Mouse (Mus musculus) neural tube, embryonic 14.5 days (tissue): ENCODE results near the gene Eva1b. TPM values are rescaled to one million over a fixed set of nuclear protein-coding genes. Genes with fewer than 3 reads are reported as not detected.
A peak's percentile ranks its signal among the peaks of the same experiment; 100 is the strongest.

ENCODE experiments used
- ATAC-seq: fragments of 200-750 bp; cut with Nextera tagmentation; 2 replicates; pipeline ENCODE4 v1.8.0; 2017; ENCODE audit warnings: low read depth, mild to moderate bottlenecking, moderate TSS enrichment, moderate library complexity
- H3K27ac ChIP-seq: fragments of 300-500 bp; sonication (generic); 2 replicates; pipeline ENCODE4 v1.5.1; 2014; ENCODE audit warnings: low read depth, mild to moderate bottlenecking, control low read depth, low read length, moderate library complexity, mixed read lengths
- H3K27me3 ChIP-seq: fragments of 300-500 bp; sonication (generic); 2 replicates; pipeline ENCODE4 v1.6.1; 2014; ENCODE audit warnings: low read length; ENCODE audit not compliant: control insufficient read depth, insufficient read depth
- H3K36me3 ChIP-seq: fragments of 300-500 bp; sonication (generic); 2 replicates; pipeline ENCODE4 v1.6.1; 2014; ENCODE audit warnings: low read length, mixed read lengths; ENCODE audit not compliant: control insufficient read depth, insufficient read depth
- H3K4me1 ChIP-seq: fragments of 300-500 bp; sonication (generic); 2 replicates; pipeline ENCODE4 v1.6.1; 2014; ENCODE audit warnings: low read length; ENCODE audit not compliant: control insufficient read depth, insufficient read depth
- H3K4me2 ChIP-seq: fragments of 300-500 bp; sonication (generic); 2 replicates; pipeline ENCODE4 v1.6.1; 2014; ENCODE audit warnings: mild to moderate bottlenecking, low read depth, low read length, control low read depth
- H3K4me3 ChIP-seq: fragments of 300-500 bp; sonication (generic); 2 replicates; pipeline ENCODE4 v1.5.1; 2014; ENCODE audit warnings: low read depth, low read length, control low read depth, mixed read lengths
- H3K9ac ChIP-seq: fragments of 300-500 bp; sonication (generic); replicated peaks from 2 replicates; pipeline ENCODE4 v1.6.1; 2014; ENCODE audit warnings: low read depth, mild to moderate bottlenecking, control low read depth, low read length, mixed read lengths
- H3K9me3 ChIP-seq: fragments of 300-500 bp; sonication (generic); 2 replicates; pipeline ENCODE4 v1.6.1; 2016; ENCODE audit warnings: low read length; ENCODE audit not compliant: control insufficient read depth
- WGBS: fragments of 180-500 bp; shearing (Covaris S2); extraction: QIAGEN DNeasy Blood & Tissue Kit; methylation state at CpG from one replicate; pipeline ENCODE4 v1.1.7; 2014; 5-methylcytosine and 5-hydroxymethylcytosine counted together
- polyA plus RNA-seq: library from polyadenylated mRNA; unstranded; fragments of >200 nt; fragmentation: Nextera tagmentation; extraction: Ambion mirVana; gene quantifications from 2 replicates; pipeline ENCODE4 v1.2.1, GENCODE M21; 2014

Gene Eva1b
- polyA plus RNA-seq, 1 experiment from 2014 or later = 5.4 TPM

- Histone ChIP-seq H3K27me3 (no peaks in the 10 kb centered on the region), H3K9ac (no peak overlapping the region), H3K4me1 (peaks cover 6% of the 10 kb centered on the region; the same call in 1 of the 2 replicates), H3K4me3 (no peak overlapping the region), H3K27ac (no peak overlapping the region; the same call in 1 of the 2 replicates), H3K4me2 (no peak overlapping the region), H3K36me3 (no peaks in the 10 kb centered on the region), H3K9me3 (0 out of 2 replicates have a peak, but pooled peaks cover 4% of the 10 kb centered on the region)
- no peak for ATAC-seq
- WGBS = 91% methylated on average over 8 of the region's 8 CpGs
Observed at GRCm38 (mm10) chr4:126117116-126117515, 30.4 kb upstream of the Eva1b start.

DNA sequence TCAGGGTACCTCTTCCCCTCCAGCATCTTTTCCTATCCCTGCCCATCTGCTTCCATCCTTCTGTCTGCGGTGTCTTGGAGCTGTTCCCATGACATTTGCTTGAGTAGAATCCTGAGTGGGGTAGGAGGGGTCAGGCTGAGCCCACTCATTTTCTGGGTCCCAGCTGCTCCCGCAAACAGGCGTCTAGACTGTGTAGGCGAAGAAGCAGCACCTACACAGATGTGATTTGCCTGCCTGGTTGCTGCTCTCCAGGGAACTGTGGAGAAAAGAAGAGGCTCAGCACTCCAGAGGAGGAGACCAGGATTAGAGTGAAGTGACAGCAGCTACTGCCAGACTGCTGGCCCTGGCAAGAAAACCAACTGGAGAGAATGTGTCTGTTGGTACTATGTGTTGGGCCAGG, 28.9 kb upstream of the Eva1b start:
- no peak for ATAC-seq
- H3K27ac ChIP-seq = no peak overlapping the region

DNA sequence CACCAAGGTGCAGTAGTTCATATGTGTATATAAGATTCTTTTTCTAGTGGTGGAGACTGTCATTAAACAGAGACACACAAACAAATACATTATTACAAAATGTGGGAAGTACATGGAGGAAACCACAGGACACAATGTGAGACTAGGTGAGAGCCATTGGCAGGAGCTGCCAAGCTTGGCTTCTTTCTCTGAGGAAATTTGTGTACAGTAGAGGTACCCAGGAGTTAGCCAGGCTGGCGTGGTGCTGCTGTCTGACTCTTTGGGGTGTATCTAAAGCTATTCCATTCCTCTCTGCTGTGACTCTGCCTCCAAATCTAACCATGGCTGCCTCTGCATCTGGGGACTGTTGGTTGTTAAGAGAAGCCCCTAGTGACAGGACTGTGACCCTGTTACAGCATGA, 28.5 kb upstream of the Eva1b start:
- Histone ChIP-seq H3K27me3 (no peaks in the 10 kb centered on the region), H3K4me1 (peaks cover 1% of the 10 kb centered on the region; the same call in 1 of the 2 replicates), H3K4me2 (no peak overlapping the region), H3K9me3 (0 out of 2 replicates have a peak, but pooled peaks cover 4% of the 10 kb centered on the region), H3K4me3 (no peak overlapping the region), H3K9ac (no peak overlapping the region), H3K36me3 (no peaks in the 10 kb centered on the region), H3K27ac (no peak overlapping the region)
- WGBS = 84% methylated on average over 1 of the region's 1 CpGs
- no peak for ATAC-seq

More for the DNA sequence above, 28.9 kb upstream of the Eva1b start:
- peaks cover 4% of the 10 kb centered on the region; the same call in 1 of the 2 replicates for H3K4me1 ChIP-seq
- no peaks in the 10 kb centered on the region for H3K27me3 ChIP-seq
- 57% methylated on average over 4 of the region's 4 CpGs for WGBS
- H3K4me2 ChIP-seq = no peak overlapping the region
- no peak overlapping the region for H3K9ac ChIP-seq
- no peaks in the 10 kb centered on the region for H3K36me3 ChIP-seq
- H3K4me3 ChIP-seq = no peak overlapping the region
- 0 out of 2 replicates have a peak, but pooled peaks cover 4% of the 10 kb centered on the region for H3K9me3 ChIP-seq

GRCm38 (mm10) chr4:126120052-126120451, 27.5 kb upstream of the Eva1b start:
- H3K9ac ChIP-seq = no peak overlapping the region
- H3K4me1 ChIP-seq = no peaks in the 10 kb centered on the region
- H3K4me2 ChIP-seq = no peak overlapping the region
- WGBS = 84% methylated on average over 5 of the region's 5 CpGs
- no peak overlapping the region for H3K27ac ChIP-seq
- no peaks in the 10 kb centered on the region for H3K27me3 ChIP-seq
- peaks cover 1% of the 10 kb centered on the region for H3K36me3 ChIP-seq
- ATAC-seq = no peak
- 0 out of 2 replicates have a peak, but pooled peaks cover 4% of the 10 kb centered on the region for H3K9me3 ChIP-seq
- H3K4me3 ChIP-seq = no peak overlapping the region

DNA sequence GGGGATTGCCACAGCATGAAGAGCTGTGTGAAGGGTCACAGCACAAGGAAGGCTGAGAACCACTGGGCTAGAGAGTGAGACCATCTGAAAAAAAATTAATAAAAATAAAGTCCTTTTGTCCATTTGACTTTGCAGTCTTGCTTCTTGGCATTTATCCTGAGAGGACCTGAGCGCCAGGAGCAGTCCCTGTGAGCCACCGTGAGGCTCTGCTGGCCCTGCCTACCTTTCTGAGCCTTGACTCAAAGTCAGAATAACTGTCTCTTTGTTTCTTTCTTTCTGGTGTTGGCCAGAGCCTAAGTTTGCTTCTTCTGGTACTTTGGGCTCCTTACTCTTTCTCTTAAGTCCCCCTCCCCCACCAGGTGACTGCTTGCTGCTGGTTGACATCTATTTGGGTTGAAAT, 27.0 kb upstream of the Eva1b start:
- no peak for ATAC-seq

DNA sequence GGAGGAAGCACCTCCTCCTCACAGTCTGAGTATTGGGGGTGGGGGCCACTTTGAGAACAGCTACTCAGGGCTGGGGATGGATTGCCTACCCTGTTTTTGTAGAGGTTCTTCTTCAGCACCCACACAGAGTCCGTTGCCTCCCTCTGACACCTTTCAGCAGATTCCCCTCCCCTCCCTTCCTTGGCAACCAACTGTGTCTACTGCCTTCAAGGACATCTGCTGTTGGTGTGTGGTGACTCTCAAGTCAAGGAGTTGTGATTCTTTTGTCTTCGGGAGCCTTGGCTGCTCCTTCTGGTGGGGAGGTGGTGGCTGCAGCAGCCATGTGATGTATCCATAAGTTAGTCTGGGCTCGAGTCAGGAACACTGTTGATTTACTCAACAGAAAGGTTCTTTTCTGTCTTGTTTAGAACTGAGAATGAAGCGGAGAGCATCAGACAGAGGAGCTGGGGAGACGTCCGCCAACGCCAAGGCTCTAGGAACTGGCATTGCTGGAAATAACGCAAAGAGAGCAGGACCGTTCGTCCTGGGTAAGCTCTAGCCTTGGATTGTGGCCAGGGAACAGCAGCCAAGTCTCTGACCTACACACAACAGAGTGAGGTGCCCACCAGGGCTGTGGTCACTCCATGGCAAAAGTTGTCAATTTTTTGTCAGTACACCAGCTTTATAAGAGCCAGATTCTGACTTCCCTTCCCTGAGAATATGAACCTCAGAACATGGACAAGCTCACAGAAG, 24.1 kb upstream of the Eva1b start:
- Histone ChIP-seq H3K27ac (no peak overlapping the region), H3K9ac (no peak overlapping the region), H3K4me2 (no peak overlapping the region), H3K27me3 (no peaks in the 10 kb centered on the region), H3K9me3 (0 out of 2 replicates have a peak, but pooled peaks cover 4% of the 10 kb centered on the region), H3K36me3 (peaks cover 21% of the 10 kb centered on the region), H3K4me1 (no peaks in the 10 kb centered on the region), H3K4me3 (no peak overlapping the region)
- 86% methylated on average over 10 of the region's 10 CpGs for WGBS
- ATAC-seq = no peak

More for the DNA sequence above, 27.0 kb upstream of the Eva1b start:
- peaks cover 3% of the 10 kb centered on the region for H3K36me3 ChIP-seq
- 0 out of 2 replicates have a peak, but pooled peaks cover 4% of the 10 kb centered on the region for H3K9me3 ChIP-seq
- H3K4me3 ChIP-seq = no peak overlapping the region
- no peak overlapping the region for H3K4me2 ChIP-seq
- H3K27me3 ChIP-seq = no peaks in the 10 kb centered on the region
- no peak overlapping the region for H3K27ac ChIP-seq
- H3K4me1 ChIP-seq = no peaks in the 10 kb centered on the region
- 96% methylated on average over 2 of the region's 2 CpGs for WGBS
- H3K9ac ChIP-seq = no peak overlapping the region

GRCm38 (mm10) chr4:126130502-126130901, 17.0 kb upstream of the Eva1b start:
- Histone ChIP-seq H3K4me3 (no peak overlapping the region), H3K9me3 (no peaks in the 10 kb centered on the region), H3K27me3 (no peaks in the 10 kb centered on the region), H3K9ac (no peak overlapping the region), H3K27ac (peak overlapping the region; percentile 62; the same call in 1 of the 2 replicates), H3K4me2 (no peak overlapping the region), H3K4me1 (peaks cover 14% of the 10 kb centered on the region), H3K36me3 (peaks cover 47% of the 10 kb centered on the region)
- WGBS = 73% methylated on average over 11 of the region's 11 CpGs
- ATAC-seq = no peak

GRCm38 (mm10) chr4:126131290-126132121, 16.0 kb upstream of the Eva1b start:
- Histone ChIP-seq H3K27ac (no peak overlapping the region; the same call in 1 of the 2 replicates), H3K4me1 (peaks cover 14% of the 10 kb centered on the region), H3K9ac (no peak overlapping the region), H3K4me3 (no peak overlapping the region), H3K36me3 (peaks cover 44% of the 10 kb centered on the region), H3K27me3 (no peaks in the 10 kb centered on the region), H3K9me3 (no peaks in the 10 kb centered on the region), H3K4me2 (no peak overlapping the region)
- 58% methylated on average over 10 of the region's 10 CpGs for WGBS
- ATAC-seq = peak; percentile 68; the same call in 1 of the 2 replicates
